Mouse (Mus musculus) urinary bladder, postnatal 10 days (tissue): ENCODE data around the gene Mab21l2.

Experiments
- DNase-seq: peaks from one replicate; pipeline ENCODE4 v3.0.0; 2022; ENCODE audit warnings: low spot score

Mab21l2 gene

GRCm38 (mm10) chr3:86548091-86549015, at the start of gene Mab21l2:
Gene Mab21l2 (minus strand): TSS chr3:86548629.
- no peak for DNase-seq

- DNase-seq = no peak
Observed at GRCm38 (mm10) chr3:86575312-86575711, 26.9 kb upstream of the Mab21l2 start.

- DNase-seq = no peak
Observed at GRCm38 (mm10) chr3:86572519-86573244, 24.3 kb upstream of the Mab21l2 start.

- DNase-seq = no peak
Observed at GRCm38 (mm10) chr3:86571518-86571917, 23.1 kb upstream of the Mab21l2 start.

GRCm38 (mm10) chr3:86567312-86567711, 18.9 kb upstream of the Mab21l2 start:
- no peak for DNase-seq

GRCm38 (mm10) chr3:86561396-86561795, 13.0 kb upstream of the Mab21l2 start:
- no peak for DNase-seq

GRCm38 (mm10) chr3:86561023-86561344, 12.6 kb upstream of the Mab21l2 start:
- DNase-seq = no peak

GRCm38 (mm10) chr3:86560281-86561022, 12.0 kb upstream of the Mab21l2 start:
- DNase-seq = no peak

- DNase-seq = no peak
Observed at GRCm38 (mm10) chr3:86559635-86560034, 11.2 kb upstream of the Mab21l2 start.

- DNase-seq = no peak
Observed at GRCm38 (mm10) chr3:86558976-86559375, 10.5 kb upstream of the Mab21l2 start.

GRCm38 (mm10) chr3:86552170-86552569, 3.7 kb upstream of the Mab21l2 start:
- DNase-seq = no peak

GRCm38 (mm10) chr3:86551011-86551728, 2.7 kb upstream of the Mab21l2 start:
- DNase-seq = no peak

GRCm38 (mm10) chr3:86550301-86551010, 2.0 kb upstream of the Mab21l2 start:
- DNase-seq = no peak

- no peak for DNase-seq
Observed at GRCm38 (mm10) chr3:86547251-86547791, 1.1 kb downstream of the Mab21l2 start.

- DNase-seq = no peak
Observed at GRCm38 (mm10) chr3:86546471-86547250, 1.8 kb downstream of the Mab21l2 start.

- no peak for DNase-seq
Observed at GRCm38 (mm10) chr3:86545945-86546344, 2.5 kb downstream of the Mab21l2 start.

- DNase-seq = no peak
Observed at GRCm38 (mm10) chr3:86544785-86545184, 3.6 kb downstream of the Mab21l2 start.

GRCm38 (mm10) chr3:86541863-86542397, 6.5 kb downstream of the Mab21l2 start:
- no peak for DNase-seq

GRCm38 (mm10) chr3:86541074-86541614, 7.3 kb downstream of the Mab21l2 start:
- DNase-seq = no peak
